Mouse (Mus musculus) gastrocnemius, postnatal 10 days (tissue): Measurements from ENCODE around the gene Ghitm. TPM values are rescaled to one million over a fixed set of nuclear protein-coding genes. Genes with fewer than 3 reads are reported as not detected.

ENCODE experiments used
- DNase-seq: peaks from one replicate; pipeline ENCODE4 v3.0.0; 2021; ENCODE audit warnings: mixed read lengths
- total RNA-seq, 2 experiments: library from RNA; stranded (reverse); gene quantifications; 2 replicates each; pipeline ENCODE4 v1.2.3; 2021

The Ghitm gene
- total RNA-seq, 2 experiments from 2014 or later = 217 to 232 TPM

DNA sequence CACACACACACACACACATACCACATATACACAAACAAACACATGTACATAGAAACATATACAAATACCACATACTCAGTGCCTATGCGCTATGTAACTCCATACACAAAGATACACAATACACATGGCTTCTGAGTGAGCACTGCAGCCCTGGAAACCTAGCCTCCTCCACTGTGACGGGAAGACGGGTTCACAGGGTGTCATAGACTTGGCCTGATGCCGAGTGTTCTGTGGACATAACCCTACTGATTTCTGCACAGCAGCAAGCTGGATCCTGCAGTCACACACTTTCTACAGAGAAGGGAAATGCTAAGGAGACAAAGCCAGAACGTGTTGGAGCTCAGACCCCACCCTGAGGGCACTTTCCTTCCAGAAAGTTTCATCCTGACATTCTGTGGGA lies 30.3 kb downstream of the Ghitm start:
- DNase-seq = peak; percentile 9

- no peak for DNase-seq
Measured at GRCm38 (mm10) chr14:37102484-37102883, 32.6 kb downstream of the Ghitm start.

- no peak for DNase-seq
Measured at GRCm38 (mm10) chr14:37101531-37101930, 33.5 kb downstream of the Ghitm start.

GRCm38 (mm10) chr14:37097956-37098530 lies 37.0 kb downstream of the Ghitm start, which contains the start of gene Cdhr1:
Gene Cdhr1, minus strand, starts transcription at chr14:37098347.
- no peak for DNase-seq

- DNase-seq = no peak
Measured at GRCm38 (mm10) chr14:37095556-37095955, 39.5 kb downstream of the Ghitm start.

DNA sequence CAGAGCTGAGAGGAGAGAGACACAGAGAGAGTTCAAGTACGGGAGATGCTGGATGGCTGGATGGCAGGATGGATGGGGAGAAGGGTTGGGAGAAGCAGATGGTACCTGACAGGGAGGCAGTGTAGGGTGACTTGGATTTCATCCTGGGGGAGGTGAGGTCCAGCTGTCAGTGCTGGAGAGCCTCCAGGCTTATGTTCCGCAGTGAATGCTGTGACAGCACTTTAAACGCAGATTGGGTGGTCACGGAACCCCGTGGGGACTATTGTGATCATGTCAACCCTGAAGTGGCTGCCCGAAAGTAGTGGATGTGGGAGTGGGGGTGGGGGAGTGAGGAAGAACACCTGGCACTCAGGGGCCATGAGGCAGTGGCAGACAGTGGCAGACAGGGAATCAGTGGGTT lies 40.6 kb downstream of the Ghitm start:
- DNase-seq = no peak

DNA sequence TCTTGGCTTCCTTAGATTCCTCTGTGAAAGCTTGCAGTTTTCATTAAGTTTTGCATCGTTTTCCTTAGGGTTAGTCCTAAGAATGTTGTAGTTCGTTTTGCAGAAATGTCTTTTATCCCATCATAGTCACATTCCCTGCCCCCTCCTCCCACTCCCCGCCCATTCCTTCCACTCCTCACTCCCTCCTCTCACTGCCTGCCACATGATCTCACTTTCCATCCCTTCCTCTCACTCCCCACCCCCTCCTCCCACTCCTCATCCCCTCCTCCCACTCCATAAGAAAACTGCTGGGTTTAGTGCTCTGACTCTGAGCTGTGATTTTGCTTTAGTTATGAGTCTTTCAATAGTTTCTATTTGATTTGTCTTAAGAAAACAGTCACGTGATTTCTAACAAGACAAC lies 51.3 kb downstream of the Ghitm start:
- DNase-seq = no peak

GRCm38 (mm10) chr14:37080724-37081123 lies 54.3 kb downstream of the Ghitm start:
- DNase-seq = no peak

Other genes starting within 250 kb of the Ghitm start
- gene Ccser2, start 166.5 kb downstream of the Ghitm start, total RNA-seq = 10 to 100 TPM; 62.3 to 66.3 TPM
- under 1 TPM; 0.59 to 0.86 TPM for gene Rgr, start 86.3 kb downstream of the Ghitm start, total RNA-seq
- not detected for gene Lrit1, start 80.4 kb downstream of the Ghitm start, total RNA-seq
- gene Lrit2, start 67.3 kb downstream of the Ghitm start, total RNA-seq = not detected
- under 1 TPM; 0.05 to 0.07 TPM for gene Cdhr1, start 36.9 kb downstream of the Ghitm start, total RNA-seq
- 1 to 10 TPM in 1 of 2 experiments, under 1 TPM in 1; 0.85 to 1.1 TPM for gene 2610528A11Rik, start 21.2 kb downstream of the Ghitm start, total RNA-seq